Mouse (Mus musculus) lung, embryonic 16.5 days (tissue): ENCODE results near the gene Themis3. TPM values are rescaled to one million over a fixed set of nuclear protein-coding genes. Genes with fewer than 3 reads are reported as not detected.

Experiments
- ATAC-seq: fragments of 200-750 bp; cut with Nextera tagmentation; 2 replicates; pipeline ENCODE4 v1.8.0; 2017; ENCODE audit warnings: low read depth, mild to moderate bottlenecking, moderate library complexity
- H3K27ac ChIP-seq: fragments of 300-500 bp; sonication (generic); 2 replicates; pipeline ENCODE4 v1.5.1; 2014; ENCODE audit warnings: mild to moderate bottlenecking, control low read depth, low read length
- H3K27me3 ChIP-seq: fragments of 300-500 bp; sonication (generic); 2 replicates; pipeline ENCODE4 v1.6.1; 2014; ENCODE audit warnings: low read depth, low read length, mixed read lengths; ENCODE audit not compliant: control insufficient read depth, insufficient read depth
- H3K36me3 ChIP-seq: fragments of 300-500 bp; sonication (generic); 2 replicates; pipeline ENCODE4 v1.6.1; 2014; ENCODE audit warnings: low read length; ENCODE audit not compliant: control insufficient read depth, insufficient read depth
- H3K4me1 ChIP-seq: fragments of 300-500 bp; sonication (generic); replicated peaks from 2 replicates; pipeline ENCODE4 v1.6.1; 2014; ENCODE audit warnings: low read length, mixed read lengths; ENCODE audit not compliant: control insufficient read depth, insufficient read depth
- H3K4me2 ChIP-seq: fragments of 300-500 bp; sonication (generic); 2 replicates; pipeline ENCODE4 v1.6.1; 2014; ENCODE audit warnings: low read depth, low read length, control low read depth
- H3K4me3 ChIP-seq: fragments of 300-500 bp; sonication (generic); 2 replicates; pipeline ENCODE4 v1.5.1; 2014; ENCODE audit warnings: mild to moderate bottlenecking, low read length, control low read depth
- H3K9ac ChIP-seq: fragments of 300-500 bp; sonication (generic); 2 replicates; pipeline ENCODE4 v1.6.1; 2014; ENCODE audit warnings: low read length, control low read depth
- H3K9me3 ChIP-seq: fragments of 300-500 bp; sonication (generic); 2 replicates; pipeline ENCODE4 v1.6.1; 2016; ENCODE audit warnings: low read length; ENCODE audit not compliant: control insufficient read depth
- WGBS: fragments of 180-500 bp; shearing (Covaris S2); extraction: QIAGEN DNeasy Blood & Tissue Kit; methylation state at CpG from one replicate; pipeline ENCODE4 v1.1.7; 2014; 5-methylcytosine and 5-hydroxymethylcytosine counted together
- polyA plus RNA-seq: library from polyadenylated mRNA; unstranded; fragments of >200 nt; fragmentation: Nextera tagmentation; extraction: Ambion mirVana; gene quantifications from 2 replicates; pipeline ENCODE4 v1.2.1, GENCODE M21; 2015

The Themis3 gene
- polyA plus RNA-seq, result 0.21 and 0.65 TPM in 2 replicates

GRCm38 (mm10) chr17:66594435-66594834, at the start of gene Themis3:
Themis3 (minus strand) TSS chr17:66594621.
- Histone ChIP-seq H3K27ac (no peak within 1 kb of the TSS), H3K4me1 (no peaks in the 10 kb centered on the region), H3K9me3 (no peaks in the 10 kb centered on the region), H3K9ac (no peak within 1 kb of the TSS), H3K27me3 (no peaks in the 10 kb centered on the region), H3K4me2 (no peak within 1 kb of the TSS), H3K4me3 (no peak within 1 kb of the TSS), H3K36me3 (no peaks in the 10 kb centered on the region)
- no peak for ATAC-seq
- 54% methylated on average over 5 of the region's 5 CpGs for WGBS

GRCm38 (mm10) chr17:66637951-66638722, 43.7 kb upstream of the Themis3 start:
- Histone ChIP-seq H3K27me3 (no peaks in the 10 kb centered on the region), H3K4me3 (no peak overlapping the region), H3K36me3 (no peaks in the 10 kb centered on the region), H3K4me2 (no peak overlapping the region), H3K9me3 (no peaks in the 10 kb centered on the region), H3K9ac (no peak overlapping the region), H3K4me1 (no peaks in the 10 kb centered on the region), H3K27ac (no peak overlapping the region)
- WGBS, result 69% methylated on average over 7 of the region's 7 CpGs
- peak; percentile 80 for ATAC-seq

- Histone ChIP-seq H3K27me3 (no peaks in the 10 kb centered on the region), H3K4me1 (no peaks in the 10 kb centered on the region), H3K36me3 (no peaks in the 10 kb centered on the region), H3K4me3 (no peak overlapping the region), H3K27ac (no peak overlapping the region), H3K9me3 (no peaks in the 10 kb centered on the region; the same call in 1 of the 2 replicates), H3K4me2 (no peak overlapping the region), H3K9ac (no peak overlapping the region)
- 67% methylated on average over 13 of the region's 13 CpGs for WGBS
- ATAC-seq, result no peak
These were observed 25.7 kb upstream of the Themis3 start for GRCm38 (mm10) chr17:66619996-66620656.

DNA sequence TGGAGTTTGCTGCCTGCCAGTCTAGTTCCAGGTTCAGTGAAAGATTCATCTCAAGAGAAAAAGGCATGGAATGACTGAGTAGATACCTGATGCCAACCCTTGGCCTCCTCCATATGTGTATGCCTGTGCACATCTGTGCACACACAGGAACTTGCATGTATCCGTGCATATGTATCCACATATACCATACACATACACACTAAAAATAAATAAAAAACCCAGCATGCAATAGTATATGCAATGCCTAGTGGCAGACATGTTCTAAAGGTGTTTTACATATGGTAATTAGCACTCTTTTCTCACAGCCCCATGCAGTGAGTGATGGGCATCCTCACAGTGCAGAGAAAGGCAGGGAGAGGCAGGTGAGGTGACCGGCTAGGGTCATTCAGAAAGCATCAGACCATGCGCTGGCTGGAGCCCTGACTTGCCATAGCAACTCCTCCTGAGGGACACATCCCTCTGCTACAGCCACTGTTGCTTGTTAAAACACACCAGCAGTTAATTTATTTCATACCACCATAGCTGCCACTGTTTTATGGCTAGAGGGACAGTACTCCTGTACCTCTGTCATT, 24.9 kb upstream of the Themis3 start:
- Histone ChIP-seq H3K27ac (no peak overlapping the region), H3K4me3 (no peak overlapping the region), H3K36me3 (no peaks in the 10 kb centered on the region), H3K4me1 (no peaks in the 10 kb centered on the region), H3K9me3 (no peaks in the 10 kb centered on the region; the same call in 1 of the 2 replicates), H3K4me2 (no peak overlapping the region), H3K27me3 (no peaks in the 10 kb centered on the region), H3K9ac (no peak overlapping the region)
- no peak for ATAC-seq
- 81% methylated on average over 3 of the region's 3 CpGs for WGBS

GRCm38 (mm10) chr17:66610032-66610431, 15.6 kb upstream of the Themis3 start:
- Histone ChIP-seq H3K4me1 (no peaks in the 10 kb centered on the region), H3K9me3 (no peaks in the 10 kb centered on the region), H3K9ac (no peak overlapping the region), H3K27ac (no peak overlapping the region), H3K36me3 (no peaks in the 10 kb centered on the region), H3K4me2 (no peak overlapping the region), H3K27me3 (no peaks in the 10 kb centered on the region), H3K4me3 (no peak overlapping the region)
- no peak for ATAC-seq

- ATAC-seq, result no peak
- H3K4me2 ChIP-seq, result no peak overlapping the region
- no peaks in the 10 kb centered on the region for H3K27me3 ChIP-seq
- H3K9me3 ChIP-seq, result no peaks in the 10 kb centered on the region
- H3K9ac ChIP-seq, result no peak overlapping the region
- H3K4me3 ChIP-seq, result no peak overlapping the region
- no peaks in the 10 kb centered on the region for H3K36me3 ChIP-seq
- no peaks in the 10 kb centered on the region for H3K4me1 ChIP-seq
- no peak overlapping the region for H3K27ac ChIP-seq
- WGBS, result 63% methylated on average over 5 of the region's 5 CpGs
These were observed 10.5 kb upstream of the Themis3 start for GRCm38 (mm10) chr17:66604931-66605330.

GRCm38 (mm10) chr17:66601171-66601570, 6.8 kb upstream of the Themis3 start:
- Histone ChIP-seq H3K27ac (no peak overlapping the region), H3K27me3 (no peaks in the 10 kb centered on the region), H3K4me2 (no peak overlapping the region), H3K9ac (no peak overlapping the region), H3K9me3 (no peaks in the 10 kb centered on the region), H3K4me3 (no peak overlapping the region), H3K4me1 (no peaks in the 10 kb centered on the region), H3K36me3 (no peaks in the 10 kb centered on the region)
- 84% methylated on average over 2 of the region's 2 CpGs for WGBS
- ATAC-seq, result no peak

GRCm38 (mm10) chr17:66595867-66596266, 1.4 kb upstream of the Themis3 start:
- H3K9me3 ChIP-seq, result no peaks in the 10 kb centered on the region
- H3K9ac ChIP-seq, result no peak overlapping the region
- no peak overlapping the region for H3K4me3 ChIP-seq
- H3K4me2 ChIP-seq, result no peak overlapping the region
- WGBS, result 76% methylated on average over 3 of the region's 3 CpGs
- no peaks in the 10 kb centered on the region for H3K36me3 ChIP-seq
- no peak overlapping the region for H3K27ac ChIP-seq
- ATAC-seq, result no peak
- no peaks in the 10 kb centered on the region for H3K27me3 ChIP-seq
- H3K4me1 ChIP-seq, result no peaks in the 10 kb centered on the region

- Histone ChIP-seq H3K36me3 (no peaks in the 10 kb centered on the region), H3K4me2 (no peak overlapping the region), H3K27ac (no peak overlapping the region), H3K9ac (no peak overlapping the region), H3K27me3 (no peaks in the 10 kb centered on the region), H3K4me1 (no peaks in the 10 kb centered on the region), H3K9me3 (no peaks in the 10 kb centered on the region), H3K4me3 (no peak overlapping the region)
- no peak for ATAC-seq
These were observed 835 bp upstream of the Themis3 start for GRCm38 (mm10) chr17:66595256-66595655.
